Mouse (Mus musculus) megakaryocyte, adult 5-6 weeks (primary cell): ENCODE measurements around the gene Alpk3. TPM values are rescaled to one million over a fixed set of nuclear protein-coding genes. Genes with fewer than 3 reads are reported as not detected.

Source experiments
- total RNA-seq, 2 experiments: library from RNA; stranded (forward) in 1 of 2; stranded (reverse) in 1 of 2; fragments of 153-499, 151-499 nt in 1 of 2; fragments of 221-1000, 200-1000 nt in 1 of 2; gene quantifications; 2 replicates each; pipeline versions ENCODE4 v1.2.3 to v1.2.4; 2015 to 2017

Gene Alpk3
- total RNA-seq, 2 experiments from 2014 or later = under 0.01 TPM; not detected in 1

Other genes starting within 250 kb of the Alpk3 start
- gene Iqgap1, start 231.6 kb upstream of the Alpk3 start, total RNA-seq (2015) = 246 and 291 TPM in 2 replicates
- 287 and 303 TPM in 2 replicates for gene Iqgap1, start 231.6 kb upstream of the Alpk3 start, total RNA-seq (2017)
- gene Zscan2, start 196.7 kb upstream of the Alpk3 start, total RNA-seq (2015) = 1.6 and 2.0 TPM in 2 replicates
- gene Zscan2, start 196.7 kb upstream of the Alpk3 start, total RNA-seq (2017) = 1.5 and 2.9 TPM in 2 replicates
- 5.8 and 6.0 TPM in 2 replicates for gene Wdr73, start 156.3 kb upstream of the Alpk3 start, total RNA-seq (2015)
- gene Wdr73, start 156.3 kb upstream of the Alpk3 start, total RNA-seq (2017) = 6.4 and 9.7 TPM in 2 replicates
- 6.1 and 9.2 TPM in 2 replicates for gene Nmb, start 152.5 kb upstream of the Alpk3 start, total RNA-seq (2015)
- gene Nmb, start 152.5 kb upstream of the Alpk3 start, total RNA-seq (2017) = 0.59 and 1.3 TPM in 2 replicates
- 139 and 169 TPM in 2 replicates for gene Sec11a, start 109.8 kb upstream of the Alpk3 start, total RNA-seq (2015)
- gene Sec11a, start 109.8 kb upstream of the Alpk3 start, total RNA-seq (2017) = 344 and 355 TPM in 2 replicates
- gene Zfp592, start 63.9 kb upstream of the Alpk3 start, total RNA-seq (2015) = 23.2 and 26.6 TPM in 2 replicates
- gene Zfp592, start 63.9 kb upstream of the Alpk3 start, total RNA-seq (2017) = 19.6 and 26.5 TPM in 2 replicates
- gene Slc28a1, start 57.2 kb downstream of the Alpk3 start, total RNA-seq (2015) = not detected in 2 replicates
- gene Slc28a1, start 57.2 kb downstream of the Alpk3 start, total RNA-seq (2017) = not detected in 2 replicates
- gene Pde8a, start 156.0 kb downstream of the Alpk3 start, total RNA-seq (2015) = 14.4 and 15.9 TPM in 2 replicates
- 6.4 and 8.4 TPM in 2 replicates for gene Pde8a, start 156.0 kb downstream of the Alpk3 start, total RNA-seq (2017)